Mouse (Mus musculus) limb, embryonic 10.5 days (tissue): ENCODE measurements around the gene Clock. TPM values are rescaled to one million over a fixed set of nuclear protein-coding genes. Genes with fewer than 3 reads are reported as not detected.

Experiments used
- DNase-seq: peaks from one replicate; pipeline ENCODE4 v3.0.0-alpha.2; 2017; ENCODE audit warnings: low spot score
- H3K27ac ChIP-seq: fragments of 300-500 bp; sonication (generic); 2 replicates; pipeline ENCODE4 v1.5.1; 2016; ENCODE audit warnings: mild to moderate bottlenecking
- H3K27me3 ChIP-seq: fragments of 300-500 bp; sonication (generic); 2 replicates; pipeline ENCODE4 v1.6.1; 2016; ENCODE audit warnings: low read depth, mild to moderate bottlenecking; ENCODE audit not compliant: poor library complexity, severe bottlenecking
- H3K36me3 ChIP-seq: fragments of 300-500 bp; sonication (generic); 2 replicates; pipeline ENCODE4 v1.6.1; 2016; ENCODE audit warnings: mild to moderate bottlenecking, moderate library complexity
- H3K4me1 ChIP-seq: fragments of 300-500 bp; sonication (generic); 2 replicates; pipeline ENCODE4 v1.6.1; 2016
- H3K4me3 ChIP-seq: fragments of 300-500 bp; sonication (generic); 2 replicates; pipeline ENCODE4 v1.5.1; 2016; ENCODE audit warnings: mild to moderate bottlenecking, moderate library complexity
- H3K9me3 ChIP-seq: fragments of 300-500 bp; sonication (generic); replicated peaks from 2 replicates; pipeline ENCODE4 v1.6.1; 2016; ENCODE audit warnings: mild to moderate bottlenecking
- WGBS: fragments of 180-500 bp; shearing (Covaris S2); methylation state at CpG from one replicate; pipeline ENCODE4 v1.1.7; 2016; 5-methylcytosine and 5-hydroxymethylcytosine counted together
- polyA plus RNA-seq: library from polyadenylated mRNA; unstranded; fragments of >200 nt; fragmentation: Nextera tagmentation; extraction: Ambion mirVana; gene quantifications from 2 replicates; pipeline ENCODE4 v1.2.1, GENCODE M21; 2016

Gene Clock
- polyA plus RNA-seq, 1 experiment from 2014 or later = 10.6 TPM

- Histone ChIP-seq H3K4me1 (peaks cover 15% of the 10 kb centered on the region), H3K27me3 (no peaks in the 10 kb centered on the region), H3K4me3 (peak overlapping the region; percentile 96), H3K36me3 (peaks cover 11% of the 10 kb centered on the region), H3K9me3 (no peaks in the 10 kb centered on the region), H3K27ac (peak overlapping the region; percentile 98)
- DNase-seq = peak; percentile 83
- 5% methylated on average over 37 of the region's 38 CpGs for WGBS
Observed at GRCm38 (mm10) chr5:76184286-76185080, 120.1 kb downstream of the Clock start.

- no peaks in the 10 kb centered on the region for H3K9me3 ChIP-seq
- peak within 1 kb of the TSS; percentile 98 for H3K27ac ChIP-seq
- H3K4me1 ChIP-seq = peaks cover 15% of the 10 kb centered on the region
- H3K27me3 ChIP-seq = no peaks in the 10 kb centered on the region
- WGBS = 0% methylated on average over 62 of the region's 62 CpGs
- H3K36me3 ChIP-seq = peaks cover 11% of the 10 kb centered on the region
- peak; percentile 95 for DNase-seq
- peak within 1 kb of the TSS; percentile 96 for H3K4me3 ChIP-seq
Observed at GRCm38 (mm10) chr5:76183750-76184261, 120.8 kb downstream of the Clock start, which contains the start of gene Tmem165. TSS of gene Tmem165 (plus strand) at chr5:76183880.

- H3K4me1 ChIP-seq = peaks cover 15% of the 10 kb centered on the region
- peaks cover 11% of the 10 kb centered on the region for H3K36me3 ChIP-seq
- peak overlapping the region; percentile 96 for H3K4me3 ChIP-seq
- no peaks in the 10 kb centered on the region for H3K9me3 ChIP-seq
- H3K27me3 ChIP-seq = no peaks in the 10 kb centered on the region
- DNase-seq = no peak
- H3K27ac ChIP-seq = peak overlapping the region; percentile 98
- 43% methylated on average over 17 of the region's 17 CpGs for whole genome bisulfite sequencing
Observed at GRCm38 (mm10) chr5:76183043-76183749, 121.4 kb downstream of the Clock start.

GRCm38 (mm10) chr5:76182326-76182725 lies 122.3 kb downstream of the Clock start:
- 72% methylated on average over 3 of the region's 3 CpGs for WGBS
- H3K4me1 ChIP-seq = peaks cover 15% of the 10 kb centered on the region
- no peak for DNase-seq
- no peak overlapping the region for H3K27ac ChIP-seq
- no peaks in the 10 kb centered on the region for H3K27me3 ChIP-seq
- H3K36me3 ChIP-seq = peaks cover 11% of the 10 kb centered on the region
- no peak overlapping the region for H3K4me3 ChIP-seq
- no peaks in the 10 kb centered on the region for H3K9me3 ChIP-seq

- WGBS = 90% methylated on average over 5 of the region's 5 CpGs
- Histone ChIP-seq H3K27me3 (no peaks in the 10 kb centered on the region), H3K9me3 (no peaks in the 10 kb centered on the region), H3K36me3 (no peaks in the 10 kb centered on the region), H3K27ac (no peak overlapping the region), H3K4me1 (peaks cover 12% of the 10 kb centered on the region), H3K4me3 (no peak overlapping the region)
- no peak for DNase-seq
Observed at GRCm38 (mm10) chr5:76179791-76180190, 124.8 kb downstream of the Clock start.

GRCm38 (mm10) chr5:76179171-76179570 lies 125.4 kb downstream of the Clock start:
- no peak overlapping the region for H3K27ac ChIP-seq
- 95% methylated on average over 5 of the region's 5 CpGs for WGBS
- H3K36me3 ChIP-seq = no peaks in the 10 kb centered on the region
- peaks cover 11% of the 10 kb centered on the region for H3K4me1 ChIP-seq
- H3K9me3 ChIP-seq = no peaks in the 10 kb centered on the region
- no peak for DNase-seq
- H3K27me3 ChIP-seq = no peaks in the 10 kb centered on the region
- H3K4me3 ChIP-seq = no peak overlapping the region

- no peaks in the 10 kb centered on the region for H3K27me3 ChIP-seq
- H3K36me3 ChIP-seq = no peaks in the 10 kb centered on the region
- H3K27ac ChIP-seq = no peak overlapping the region
- no peaks in the 10 kb centered on the region for H3K9me3 ChIP-seq
- WGBS = 82% methylated on average over 7 of the region's 7 CpGs
- H3K4me1 ChIP-seq = peaks cover 8% of the 10 kb centered on the region
- no peak overlapping the region for H3K4me3 ChIP-seq
- no peak for DNase-seq
Observed at GRCm38 (mm10) chr5:76177664-76178063, 126.9 kb downstream of the Clock start.

GRCm38 (mm10) chr5:76176841-76177240 lies 127.8 kb downstream of the Clock start:
- Histone ChIP-seq H3K36me3 (no peaks in the 10 kb centered on the region), H3K4me1 (peaks cover 8% of the 10 kb centered on the region), H3K27me3 (no peaks in the 10 kb centered on the region), H3K27ac (0 out of 2 replicates have a peak overlapping the region, but pooled peaks have one; percentile 20), H3K4me3 (no peak overlapping the region), H3K9me3 (no peaks in the 10 kb centered on the region)
- DNase-seq = no peak
- 79% methylated on average over 11 of the region's 11 CpGs for WGBS

GRCm38 (mm10) chr5:76176411-76176810 lies 128.2 kb downstream of the Clock start:
- H3K36me3 ChIP-seq = no peaks in the 10 kb centered on the region
- WGBS = 45% methylated on average over 3 of the region's 3 CpGs
- peaks cover 8% of the 10 kb centered on the region for H3K4me1 ChIP-seq
- 0 out of 2 replicates have a peak overlapping the region, but pooled peaks have one; percentile 20 for H3K27ac ChIP-seq
- H3K9me3 ChIP-seq = no peaks in the 10 kb centered on the region
- DNase-seq = no peak
- H3K4me3 ChIP-seq = no peak overlapping the region
- H3K27me3 ChIP-seq = no peaks in the 10 kb centered on the region

- H3K27me3 ChIP-seq = no peaks in the 10 kb centered on the region
- no peak overlapping the region for H3K27ac ChIP-seq
- DNase-seq = no peak
- WGBS = 91% methylated on average over 4 of the region's 4 CpGs
- H3K9me3 ChIP-seq = no peaks in the 10 kb centered on the region
- peaks cover 8% of the 10 kb centered on the region for H3K4me1 ChIP-seq
- H3K36me3 ChIP-seq = no peaks in the 10 kb centered on the region
- H3K4me3 ChIP-seq = no peak overlapping the region
Observed at GRCm38 (mm10) chr5:76175051-76175450, 129.5 kb downstream of the Clock start.

- Histone ChIP-seq H3K36me3 (no peaks in the 10 kb centered on the region), H3K27me3 (no peaks in the 10 kb centered on the region), H3K27ac (no peak overlapping the region), H3K9me3 (no peaks in the 10 kb centered on the region), H3K4me1 (no peaks in the 10 kb centered on the region), H3K4me3 (no peak overlapping the region)
- DNase-seq = no peak
Observed at GRCm38 (mm10) chr5:76171039-76171438, 133.6 kb downstream of the Clock start.

GRCm38 (mm10) chr5:76170522-76170921 lies 134.1 kb downstream of the Clock start:
- Histone ChIP-seq H3K4me1 (no peaks in the 10 kb centered on the region), H3K9me3 (no peaks in the 10 kb centered on the region), H3K27me3 (no peaks in the 10 kb centered on the region), H3K4me3 (no peak overlapping the region), H3K36me3 (no peaks in the 10 kb centered on the region), H3K27ac (no peak overlapping the region)
- WGBS = 82% methylated on average over 4 of the region's 4 CpGs
- no peak for DNase-seq

GRCm38 (mm10) chr5:76164827-76165226 lies 139.8 kb downstream of the Clock start:
- no peak overlapping the region for H3K27ac ChIP-seq
- no peak for DNase-seq
- H3K4me1 ChIP-seq = no peaks in the 10 kb centered on the region
- H3K27me3 ChIP-seq = no peaks in the 10 kb centered on the region
- no peaks in the 10 kb centered on the region for H3K9me3 ChIP-seq
- WGBS = 81% methylated on average over 7 of the region's 7 CpGs
- H3K36me3 ChIP-seq = no peaks in the 10 kb centered on the region
- no peak overlapping the region for H3K4me3 ChIP-seq
